Mouse (Mus musculus) kidney, postnatal 0 days (tissue): Measurements from ENCODE around the gene Tcp10a. TPM values are rescaled to one million over a fixed set of nuclear protein-coding genes. Genes with fewer than 3 reads are reported as not detected.
"Not testable (repeated sequence)": the region's sequence is repeated elsewhere in the genome, so short reads cannot be mapped to it uniquely, and the experiment has no call there.

Experiments
- ATAC-seq: fragments of 200-750 bp; cut with Nextera tagmentation; replicated peaks from 2 replicates; pipeline ENCODE4 v1.8.0; 2017; ENCODE audit warnings: low read depth, moderate number of reproducible peaks, moderate TSS enrichment, moderate library complexity; ENCODE audit not compliant: low FRiP score
- DNase-seq: peaks from one replicate; pipeline ENCODE4 v3.0.0-alpha.2; 2016; ENCODE audit warnings: low spot score
- H3K27ac ChIP-seq: fragments of 300-500 bp; sonication (generic); 2 replicates; pipeline ENCODE4 v1.5.1; 2014; ENCODE audit warnings: mild to moderate bottlenecking
- H3K27me3 ChIP-seq: fragments of 300-500 bp; sonication (generic); 2 replicates; pipeline ENCODE4 v1.6.1; 2014; ENCODE audit warnings: low read length, mixed read lengths; ENCODE audit not compliant: insufficient read depth
- H3K36me3 ChIP-seq: fragments of 300-500 bp; sonication (generic); 2 replicates; pipeline ENCODE4 v1.6.1; 2014; ENCODE audit warnings: low read length, mixed read lengths; ENCODE audit not compliant: insufficient read depth
- H3K4me1 ChIP-seq: fragments of 300-500 bp; sonication (generic); replicated peaks from 2 replicates; pipeline ENCODE4 v1.6.1; 2014; ENCODE audit warnings: antibody characterized with exemption, low read length, mixed read lengths; ENCODE audit not compliant: insufficient read depth
- H3K4me2 ChIP-seq: fragments of 300-500 bp; sonication (generic); 2 replicates; pipeline ENCODE4 v1.6.1; 2014; ENCODE audit warnings: mild to moderate bottlenecking, low read length, moderate library complexity, mixed read lengths
- H3K4me3 ChIP-seq: fragments of 300-500 bp; sonication (generic); replicated peaks from 2 replicates; pipeline ENCODE4 v1.5.1; 2014; ENCODE audit warnings: low read depth, low read length
- H3K9ac ChIP-seq: fragments of 300-500 bp; sonication (generic); 2 replicates; pipeline ENCODE4 v1.6.1; 2014; ENCODE audit warnings: low read depth, low read length
- H3K9me3 ChIP-seq: fragments of 300-500 bp; sonication (generic); replicated peaks from 2 replicates; pipeline ENCODE4 v1.6.1; 2016; ENCODE audit warnings: low read length, inconsistent platforms, mixed read lengths
- CTCF ChIP-seq: IDR thresholded peaks from 2 replicates; pipeline ENCODE4 v1.5.1; 2016; ENCODE audit warnings: antibody characterized with exemption, low read depth, mild to moderate bottlenecking, moderate library complexity
- WGBS: fragments of 180-500 bp; shearing (Covaris S2); extraction: QIAGEN DNeasy Blood & Tissue Kit; methylation state at CpG from one replicate; pipeline ENCODE4 v1.1.7; 2014; 5-methylcytosine and 5-hydroxymethylcytosine counted together
- polyA plus RNA-seq: library from polyadenylated mRNA; unstranded; fragments of >200 nt; fragmentation: Nextera tagmentation; extraction: Ambion mirVana; gene quantifications from 2 replicates; pipeline ENCODE4 v1.2.1, GENCODE M21; 2015

The Tcp10a gene
- polyA plus RNA-seq, 1 experiment from 2014 or later = not detected

DNA sequence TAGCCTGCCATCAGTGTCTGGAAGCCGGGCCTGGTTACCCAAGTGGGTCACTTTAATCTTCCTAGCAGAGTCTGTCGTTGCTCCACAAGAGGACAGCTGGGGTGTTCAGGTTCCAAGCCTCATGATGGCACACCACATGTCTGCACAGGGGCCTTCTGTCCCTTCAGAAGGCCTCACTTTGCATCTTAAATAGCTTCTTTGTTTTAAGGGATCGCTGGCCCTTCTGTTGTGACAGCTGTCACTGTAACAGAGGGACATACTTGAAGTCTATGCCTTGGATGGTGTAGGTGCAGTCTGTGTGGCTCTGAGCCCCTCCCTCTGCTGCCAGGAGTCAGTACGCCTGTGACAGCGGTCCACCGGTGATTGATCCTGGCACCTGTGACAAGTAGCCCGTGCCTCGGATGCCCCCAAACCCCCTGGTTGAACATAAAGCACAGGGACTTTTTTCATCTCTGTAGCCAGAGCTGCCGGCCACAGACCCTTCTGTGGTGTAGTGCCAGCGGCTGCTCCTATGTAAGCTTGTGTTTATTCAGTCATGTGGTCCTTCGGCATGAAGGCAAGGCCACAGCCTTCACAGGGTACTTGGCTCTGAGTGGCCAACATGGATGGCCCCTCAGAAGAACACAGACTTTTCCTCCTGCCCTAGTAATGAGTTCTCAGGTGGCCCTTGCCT, 32.3 kb upstream of the Tcp10a start:
- 80% methylated on average over 11 of the region's 11 CpGs for WGBS
- Histone ChIP-seq H3K4me2 (no peak overlapping the region), H3K27ac (no peak overlapping the region), H3K9me3 (no peaks in the 10 kb centered on the region), H3K4me1 (no peaks in the 10 kb centered on the region), H3K9ac (no peak overlapping the region), H3K4me3 (no peak overlapping the region), H3K27me3 (no peaks in the 10 kb centered on the region), H3K36me3 (peaks cover 5% of the 10 kb centered on the region; the same call in 1 of the 2 replicates)
- ATAC-seq (no peak), DNase-seq (no peak)
- no peak for TF ChIP-seq CTCF

DNA sequence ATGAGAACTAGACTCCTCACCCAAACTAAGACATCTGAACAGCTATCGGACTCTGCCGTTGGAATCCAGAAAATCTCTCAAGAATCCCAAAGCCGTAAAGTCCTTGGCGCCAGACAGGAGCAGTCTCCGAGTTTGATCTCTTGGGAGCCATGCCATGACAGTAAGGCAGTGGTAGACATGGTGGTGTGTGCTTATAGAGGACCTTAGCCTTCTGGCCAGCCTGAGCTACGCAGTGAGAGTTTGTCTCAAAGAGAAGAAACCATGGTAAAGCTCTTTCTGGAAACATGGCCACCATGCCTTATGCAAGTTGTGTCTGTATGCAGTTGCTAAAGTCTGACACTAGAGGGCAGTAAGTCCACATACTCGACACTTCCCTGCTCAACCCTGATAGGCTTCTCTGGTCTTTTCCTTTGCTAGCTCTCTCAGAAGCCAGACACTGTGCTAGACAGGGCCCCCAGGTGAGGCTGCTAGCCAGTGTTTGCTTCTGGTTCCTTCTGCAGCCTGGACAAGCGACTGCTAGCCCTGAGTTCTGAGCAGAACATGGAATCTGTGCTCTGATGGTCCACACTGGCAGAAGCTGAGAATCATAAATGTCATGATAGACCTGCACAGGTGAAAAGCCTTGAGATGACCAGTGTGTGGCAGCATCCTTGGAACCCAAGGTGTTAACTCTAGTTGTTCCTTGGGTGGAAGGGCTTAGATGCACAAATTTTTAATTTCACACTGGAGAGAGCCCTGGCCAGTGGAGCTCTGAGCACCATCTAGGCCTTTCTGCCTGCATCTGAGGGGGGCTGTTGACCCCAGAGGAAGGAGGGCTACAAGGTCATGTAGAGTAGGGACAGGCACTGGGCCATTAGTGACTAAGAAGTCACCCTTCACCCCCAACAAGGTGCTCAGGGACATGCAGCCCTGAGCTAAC, 17.9 kb upstream of the Tcp10a start:
- not testable (repeated sequence) for H3K27me3 ChIP-seq, H3K9ac ChIP-seq, H3K36me3 ChIP-seq, H3K4me1 ChIP-seq, DNase-seq, H3K4me3 ChIP-seq, H3K4me2 ChIP-seq, H3K27ac ChIP-seq, H3K9me3 ChIP-seq
- WGBS = 56% methylated on average over 8 of the region's 8 CpGs
- peak; percentile 74; the same call in 1 of the 2 replicates for ATAC-seq
- peak; percentile 64 for TF ChIP-seq CTCF

DNA sequence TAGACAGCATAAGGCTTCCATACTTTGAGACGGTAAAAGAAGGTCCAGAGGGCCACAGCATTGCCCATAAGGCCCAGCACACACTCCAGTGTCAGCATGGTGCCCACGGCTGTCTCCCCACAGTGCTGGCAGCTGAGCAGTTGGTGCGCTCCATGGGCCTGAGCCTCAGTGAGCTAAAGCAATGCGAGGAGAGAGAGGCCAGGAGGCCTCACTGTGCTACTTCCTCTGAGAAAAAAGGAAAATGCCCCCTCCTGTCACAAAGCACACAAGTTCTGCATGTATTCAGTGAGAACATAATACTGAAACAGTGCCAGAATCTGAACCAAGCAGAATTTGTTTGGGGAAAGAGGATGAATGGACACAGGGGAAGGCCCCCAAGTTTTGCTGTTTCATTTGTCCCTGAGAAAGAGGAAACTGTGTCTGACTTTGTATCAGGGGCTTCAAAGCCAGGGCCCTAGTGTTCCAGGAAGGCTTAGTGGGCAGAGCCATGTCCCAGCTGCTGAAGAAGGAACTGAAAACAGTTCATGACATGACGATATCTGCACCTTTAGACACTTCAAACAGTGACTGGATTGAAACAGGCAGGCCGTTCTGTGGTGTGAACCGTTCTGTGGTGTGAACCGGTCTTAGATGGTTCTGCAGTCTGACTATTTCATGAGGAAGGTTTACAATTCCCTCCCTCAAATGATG, 8.6 kb upstream of the Tcp10a start:
- not testable (repeated sequence) for H3K9me3 ChIP-seq, H3K4me2 ChIP-seq, H3K4me3 ChIP-seq, H3K27ac ChIP-seq, H3K4me1 ChIP-seq, H3K27me3 ChIP-seq, ATAC-seq, DNase-seq, H3K36me3 ChIP-seq, H3K9ac ChIP-seq
- WGBS = 80% methylated on average over 5 of the region's 8 CpGs

DNA sequence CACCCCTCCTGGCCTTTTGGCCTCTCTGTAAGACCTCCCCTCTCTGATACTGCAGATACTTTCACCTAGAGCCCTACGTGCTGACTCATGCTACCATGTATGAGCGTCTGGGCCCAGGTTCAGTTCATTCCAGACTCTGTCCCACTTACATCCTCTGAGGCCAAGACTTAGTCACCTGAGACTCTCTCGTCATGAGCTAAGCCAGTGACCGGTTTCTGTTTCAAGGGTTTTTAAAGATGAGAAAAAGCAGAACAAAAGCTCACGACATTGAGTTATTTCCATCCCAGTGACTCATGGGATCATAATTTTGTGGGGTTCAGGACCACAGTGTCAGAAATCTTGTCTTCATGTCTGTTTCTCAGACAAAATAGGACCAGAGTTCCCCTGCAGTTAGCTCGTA, 4.7 kb upstream of the Tcp10a start:
- DNase-seq, H3K36me3 ChIP-seq, H3K27ac ChIP-seq, H3K9me3 ChIP-seq, H3K4me1 ChIP-seq, H3K27me3 ChIP-seq, H3K4me3 ChIP-seq, ATAC-seq, H3K9ac ChIP-seq, H3K4me2 ChIP-seq: not testable (repeated sequence)
- WGBS = 81% methylated on average over 6 of the region's 6 CpGs

DNA sequence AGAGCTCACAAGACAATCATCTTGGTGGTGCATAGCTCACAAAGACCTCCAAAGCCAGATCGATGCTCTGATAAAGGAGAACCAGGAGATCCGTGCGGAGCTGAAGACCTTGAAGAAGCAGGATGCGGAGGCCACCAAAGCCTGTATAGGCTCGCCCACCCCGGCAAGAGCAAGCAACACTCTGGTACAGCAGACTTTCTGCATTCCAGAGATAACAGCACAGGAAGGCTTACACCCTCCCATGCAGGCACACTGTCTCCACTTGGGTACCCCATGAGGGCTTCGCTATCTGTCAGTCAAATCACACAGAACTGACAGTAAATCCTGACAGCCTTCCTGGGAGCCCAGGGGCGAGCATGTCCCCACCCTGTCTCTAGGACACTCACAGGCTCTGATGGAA, 2.0 kb downstream of the Tcp10a start:
- WGBS = 94% methylated on average over 3 of the region's 8 CpGs
- H3K36me3 ChIP-seq, H3K9me3 ChIP-seq, H3K9ac ChIP-seq, H3K4me3 ChIP-seq, DNase-seq, H3K27ac ChIP-seq, H3K4me2 ChIP-seq, H3K27me3 ChIP-seq, H3K4me1 ChIP-seq, ATAC-seq: not testable (repeated sequence)

DNA sequence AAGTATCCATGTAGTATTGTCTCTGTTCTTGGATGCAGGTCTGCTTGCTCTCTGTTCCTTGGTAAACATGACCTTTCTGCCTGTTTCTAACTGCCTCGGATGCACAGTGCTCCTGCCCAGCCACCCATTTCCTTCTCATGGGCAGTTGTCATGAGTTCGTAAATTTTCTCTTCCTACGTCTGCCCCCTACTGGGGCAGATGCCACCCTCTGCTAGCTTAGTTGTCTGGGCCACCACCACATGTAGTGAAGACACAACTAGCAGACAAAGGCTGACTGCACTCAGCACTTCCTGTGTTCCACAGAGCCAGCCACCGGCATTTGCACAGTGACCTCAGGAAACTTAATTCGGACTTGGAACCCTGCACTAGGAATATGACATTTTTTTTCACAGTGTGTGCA, 8.3 kb downstream of the Tcp10a start:
- not testable (repeated sequence) for H3K4me3 ChIP-seq, H3K4me2 ChIP-seq, ATAC-seq, H3K9ac ChIP-seq, DNase-seq, H3K27me3 ChIP-seq, H3K27ac ChIP-seq, H3K9me3 ChIP-seq, H3K36me3 ChIP-seq, H3K4me1 ChIP-seq
- 49% methylated on average over 3 of the region's 5 CpGs for WGBS

DNA sequence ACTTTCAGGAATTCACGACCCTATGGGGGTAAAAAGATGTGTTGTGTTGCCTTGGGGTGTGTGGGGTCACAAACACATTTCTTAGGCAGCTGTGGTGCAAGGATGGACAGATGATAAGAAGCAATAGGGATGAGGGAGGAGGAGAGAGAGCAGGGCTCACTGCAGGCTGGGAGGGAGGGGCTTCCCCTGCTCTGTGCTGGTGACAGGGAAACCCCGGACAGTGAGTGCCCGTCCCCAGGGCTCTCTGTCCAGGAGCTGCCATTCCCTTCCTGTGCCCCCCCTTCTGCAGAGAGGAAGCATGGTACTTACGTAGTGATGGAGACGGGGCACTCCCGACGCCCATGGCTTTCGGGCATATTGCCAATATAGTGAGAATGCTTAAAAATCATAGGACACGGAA, 12.9 kb downstream of the Tcp10a start:
- H3K27me3 ChIP-seq, DNase-seq, ATAC-seq, H3K4me3 ChIP-seq, H3K9ac ChIP-seq, H3K4me1 ChIP-seq, H3K36me3 ChIP-seq, H3K9me3 ChIP-seq, H3K4me2 ChIP-seq, H3K27ac ChIP-seq: not testable (repeated sequence)
- WGBS = 63% methylated on average over 7 of the region's 9 CpGs

DNA sequence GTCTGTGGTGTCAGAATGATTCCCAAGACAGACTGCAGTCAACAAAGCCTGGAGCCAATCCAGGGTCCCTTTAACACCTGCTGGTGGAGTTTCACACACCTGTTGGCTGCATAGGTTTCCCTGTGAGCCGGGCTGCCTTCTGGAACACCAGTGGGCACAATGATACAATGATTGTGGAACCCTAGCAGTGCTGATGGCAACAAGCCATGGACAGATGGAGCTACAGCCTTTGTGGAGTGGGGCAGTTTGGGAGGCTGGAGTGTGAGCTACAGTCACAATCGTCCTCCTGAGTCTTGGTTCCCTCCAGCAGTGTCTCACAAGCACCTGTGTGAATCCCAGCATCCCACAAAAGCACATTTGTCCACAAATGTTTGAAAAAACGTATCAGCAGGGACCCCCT, 24.3 kb downstream of the Tcp10a start:
- H3K4me2 ChIP-seq, DNase-seq, H3K9me3 ChIP-seq, H3K27ac ChIP-seq, H3K9ac ChIP-seq, H3K4me3 ChIP-seq, H3K36me3 ChIP-seq, ATAC-seq, H3K27me3 ChIP-seq, H3K4me1 ChIP-seq: not testable (repeated sequence)
- WGBS = 82% methylated on average over 2 of the region's 3 CpGs

DNA sequence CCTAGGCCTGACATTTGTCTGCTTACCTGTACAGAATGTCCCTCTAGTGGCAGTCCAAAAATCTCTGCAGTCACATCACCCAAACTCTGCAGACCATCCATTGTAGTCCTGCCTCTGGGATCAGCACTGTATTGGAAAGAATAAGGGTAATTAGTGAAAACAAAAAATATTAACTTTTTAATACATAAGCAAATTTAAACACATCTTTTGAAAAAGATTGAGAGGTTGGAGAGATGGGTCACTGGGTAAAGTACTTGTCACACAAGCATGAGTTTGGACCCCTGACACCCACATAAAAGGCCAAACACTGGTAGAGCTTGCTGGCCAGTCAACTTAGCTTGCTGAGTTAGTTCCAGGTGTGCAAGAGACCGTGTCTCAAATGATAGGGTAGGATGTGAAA, 28.1 kb downstream of the Tcp10a start, which contains the start of gene Ttll2:
Gene Ttll2, minus strand, starts transcription at position 101 of the 400 bp plus-strand sequence.
- H3K9ac ChIP-seq, H3K27ac ChIP-seq, H3K27me3 ChIP-seq, H3K4me2 ChIP-seq, H3K36me3 ChIP-seq, H3K4me3 ChIP-seq, H3K9me3 ChIP-seq, DNase-seq, H3K4me1 ChIP-seq, ATAC-seq: not testable (repeated sequence)
- WGBS = 88% methylated on average over 1 of the region's 1 CpGs
